Mouse (Mus musculus): ENCODE data around the gene Rasa3. TPM values are rescaled to one million over a fixed set of nuclear protein-coding genes. Genes with fewer than 3 reads are reported as not detected.

The Rasa3 gene
- total RNA-seq, 2 experiments from 2014 or later: 46.4 to 49.1 TPM

GRCm38 (mm10) chr8:13521392-13521791, 156.0 kb downstream of the Rasa3 start:
- no peak for DNase-seq
- intact Hi-C loops (cut with DNase I): no loop called here

DNA sequence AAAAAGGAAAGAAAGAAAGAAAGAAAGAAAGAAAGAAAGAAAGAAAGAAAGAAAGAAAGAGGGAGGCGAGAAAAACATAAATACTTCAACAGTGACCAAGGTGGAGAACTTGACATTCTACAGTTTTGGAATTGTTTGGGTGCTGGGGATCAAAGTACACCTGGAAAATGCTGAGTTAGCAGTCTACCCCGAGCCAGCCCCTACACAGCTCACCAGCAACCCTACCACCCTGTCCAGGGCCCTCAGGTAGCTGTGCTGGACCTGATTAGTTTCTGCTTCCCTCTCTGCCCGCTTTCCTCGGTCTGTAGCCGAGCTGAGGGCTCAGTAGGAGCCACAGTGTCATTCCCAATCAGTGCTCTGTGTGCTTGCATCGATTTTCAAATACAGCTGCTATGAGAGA, 157.1 kb downstream of the Rasa3 start:
- no peak for DNase-seq
- intact Hi-C loops (cut with DNase I): no loop called here

GRCm38 (mm10) chr8:13519503-13519902, 157.9 kb downstream of the Rasa3 start:
- intact Hi-C loops (cut with DNase I): no loop called here
- DNase-seq: no peak

GRCm38 (mm10) chr8:13517284-13517781, 160.1 kb downstream of the Rasa3 start:
- no peak for DNase-seq
- intact Hi-C loops (cut with DNase I): no loop called here

Other genes with a start within 250 kb of the Rasa3 start
- 1 to 10 TPM; 3.9 to 4.6 TPM for gene Tmem255b, start 242.4 kb downstream of the Rasa3 start, total RNA-seq (2021)
- gene Gas6, start 183.1 kb downstream of the Rasa3 start, total RNA-seq (2021): 10 to 100 TPM; 81.2 to 85.8 TPM
- not detected for gene 1700029H14Rik, start 115.1 kb downstream of the Rasa3 start, total RNA-seq (2021)
- 1 to 10 TPM in 1 of 2 experiments, under 1 TPM in 1; 0.66 to 1.9 TPM for gene Cfap97d2, start 28.3 kb upstream of the Rasa3 start, total RNA-seq (2021)
- gene Cdc16, start 80.1 kb upstream of the Rasa3 start, total RNA-seq (2021): 10 to 100 TPM; 70.1 to 76.1 TPM
- gene Upf3a, start 108.0 kb upstream of the Rasa3 start, total RNA-seq (2021): 10 to 100 TPM; 32.4 to 34.6 TPM
- gene AF366264, start 160.8 kb upstream of the Rasa3 start, total RNA-seq (2021): not detected
- gene Champ1, start 192.0 kb upstream of the Rasa3 start, total RNA-seq (2021): 10 to 100 TPM; 47.1 to 48.4 TPM
- 10 to 100 TPM; 35.6 to 42.9 TPM for gene Coprs, start 212.7 kb upstream of the Rasa3 start, total RNA-seq (2021)